Mouse (Mus musculus): ENCODE data around the gene Cox8b. TPM values are rescaled to one million over a fixed set of nuclear protein-coding genes. Genes with fewer than 3 reads are reported as not detected.

Cox8b gene
- total RNA-seq, 1 experiment = not detected

DNA sequence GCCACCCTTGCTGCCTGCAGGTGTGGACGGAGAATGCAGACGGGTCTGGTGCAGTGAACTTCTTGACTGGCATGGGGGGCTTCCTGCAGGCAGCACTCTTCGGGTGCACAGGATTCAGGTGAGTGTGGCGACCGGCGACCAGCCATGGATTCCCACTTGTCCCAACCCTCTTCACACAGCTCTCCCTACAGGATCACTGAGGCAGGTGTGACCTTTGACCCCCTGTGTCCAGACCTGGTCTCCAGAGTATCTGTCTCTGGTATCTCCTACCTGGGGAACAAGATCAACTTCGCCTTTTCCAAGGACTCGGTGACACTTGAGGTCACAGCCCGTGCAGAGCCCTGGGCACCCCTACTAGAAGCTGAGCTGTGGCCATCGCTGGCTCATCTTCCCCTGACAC is 46.1 kb upstream of the Cox8b start:
- Histone ChIP-seq H3K4me1 (ENCODE audit: control insufficient read depth in 2 of 2, insufficient read depth in 2 of 2, low read length in 2 of 2, poor library complexity in 1 of 2) (peaks cover 5 to 27% of the 10 kb centered on the region in 2 experiments; a peak in 3 of 4 replicates), H3K9ac (ENCODE audit: insufficient read depth, low read depth, low read length, poor library complexity, severe bottlenecking) (no peak overlapping the region), H3K4me3 (ENCODE audit: insufficient read depth in 1 of 2, low read depth in 1 of 2, low read length in 2 of 2, poor library complexity in 1 of 2, severe bottlenecking in 1 of 2) (no peak overlapping the region), H3K9me3 (ENCODE audit: control insufficient read depth, insufficient read depth, low read depth, low read length) (no peaks in the 10 kb centered on the region), H3K36me3 (ENCODE audit: control insufficient read depth, insufficient read depth, low read length, poor library complexity, severe bottlenecking) (peaks cover 47% of the 10 kb centered on the region), H3K27ac (ENCODE audit: insufficient read depth, low read depth, low read length, poor library complexity, severe bottlenecking) (no peak overlapping the region)
- no peak for TF ChIP-seq ZC3H11A (IDR thresholded peaks at IDR 0.05; ENCODE audit: borderline replicate concordance, low read depth, low read length)
- no peak for TF ChIP-seq CHD2 (IDR thresholded peaks at IDR 0.05; ENCODE audit: low read depth, low read length)
- no peak for TF ChIP-seq MAFK (IDR thresholded peaks at IDR 0.05; ENCODE audit: insufficient read depth, low read depth, low read length)
- no peak for TF ChIP-seq ZNF384 (IDR thresholded peaks at IDR 0.05; ENCODE audit: low read depth, low read length)
- TF ChIP-seq HCFC1 (IDR thresholded peaks at IDR 0.05; ENCODE audit: borderline replicate concordance, insufficient read depth, low read length) = no peak
- in situ Hi-C loops (cut with MboI; ENCODE audit: low sequenced_read_pairs in 2 of 2, unreplicated experiment in 2 of 2) = no loop called here
- DNase-seq (ENCODE audit: low read depth, low spot score) = no peak

GRCm38 (mm10) chr7:140945247-140945646 is 45.0 kb upstream of the Cox8b start:
- Histone ChIP-seq H3K4me1 (ENCODE audit: control insufficient read depth in 2 of 2, insufficient read depth in 2 of 2, low read length in 2 of 2, poor library complexity in 1 of 2) (peaks cover 0 to 17% of the 10 kb centered on the region in 2 experiments; a peak in 2 of 4 replicates), H3K4me3 (ENCODE audit: insufficient read depth in 1 of 2, low read depth in 1 of 2, low read length in 2 of 2, poor library complexity in 1 of 2, severe bottlenecking in 1 of 2) (no peak overlapping the region), H3K36me3 (ENCODE audit: control insufficient read depth, insufficient read depth, low read length, poor library complexity, severe bottlenecking) (peaks cover 47% of the 10 kb centered on the region), H3K9me3 (ENCODE audit: control insufficient read depth, insufficient read depth, low read depth, low read length) (no peaks in the 10 kb centered on the region), H3K9ac (ENCODE audit: insufficient read depth, low read depth, low read length, poor library complexity, severe bottlenecking) (no peak overlapping the region), H3K27ac (ENCODE audit: insufficient read depth, low read depth, low read length, poor library complexity, severe bottlenecking) (no peak overlapping the region)
- in situ Hi-C loops (cut with MboI; ENCODE audit: low sequenced_read_pairs in 2 of 2, unreplicated experiment in 2 of 2) = no loop called here
- TF ChIP-seq ZNF384 (IDR thresholded peaks at IDR 0.05; ENCODE audit: low read depth, low read length) (no peak), HCFC1 (IDR thresholded peaks at IDR 0.05; ENCODE audit: borderline replicate concordance, insufficient read depth, low read length) (no peak), MAFK (IDR thresholded peaks at IDR 0.05; ENCODE audit: insufficient read depth, low read depth, low read length) (no peak), ZC3H11A (IDR thresholded peaks at IDR 0.05; ENCODE audit: borderline replicate concordance, low read depth, low read length) (no peak), CHD2 (IDR thresholded peaks at IDR 0.05; ENCODE audit: low read depth, low read length) (no peak)
- DNase-seq (ENCODE audit: low read depth, low spot score) = no peak

DNA sequence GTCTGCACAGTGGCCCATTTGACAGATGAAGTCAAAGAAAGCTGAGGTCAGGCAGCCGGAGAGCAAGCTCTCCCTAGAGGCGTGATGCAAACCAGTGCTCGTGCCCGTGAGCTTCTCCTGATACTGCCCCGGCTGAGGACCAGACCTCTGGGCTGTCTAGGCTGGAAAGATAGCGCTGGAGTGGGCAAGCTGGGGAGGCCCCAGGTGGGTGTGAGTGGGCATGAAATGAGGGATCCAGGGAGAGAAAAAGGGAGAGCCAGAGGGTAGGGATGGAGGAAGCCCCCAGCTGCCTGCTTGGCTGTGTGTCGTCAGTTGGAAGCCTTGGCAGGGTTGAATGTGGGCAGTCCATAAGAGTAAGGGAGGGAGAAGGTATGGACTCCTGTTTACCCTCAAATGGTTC is 44.0 kb upstream of the Cox8b start:
- in situ Hi-C loops (cut with MboI; ENCODE audit: low sequenced_read_pairs in 2 of 2, unreplicated experiment in 2 of 2) = no loop called here
- peaks cover 42% of the 10 kb centered on the region for H3K36me3 ChIP-seq (ENCODE audit: control insufficient read depth, insufficient read depth, low read length, poor library complexity, severe bottlenecking)
- TF ChIP-seq ZC3H11A (IDR thresholded peaks at IDR 0.05; ENCODE audit: borderline replicate concordance, low read depth, low read length) (no peak), HCFC1 (IDR thresholded peaks at IDR 0.05; ENCODE audit: borderline replicate concordance, insufficient read depth, low read length) (no peak), ZNF384 (IDR thresholded peaks at IDR 0.05; ENCODE audit: low read depth, low read length) (no peak), CHD2 (IDR thresholded peaks at IDR 0.05; ENCODE audit: low read depth, low read length) (no peak), MAFK (IDR thresholded peaks at IDR 0.05; ENCODE audit: insufficient read depth, low read depth, low read length) (no peak)
- H3K4me3 ChIP-seq (ENCODE audit: insufficient read depth in 1 of 2, low read depth in 1 of 2, low read length in 2 of 2, poor library complexity in 1 of 2, severe bottlenecking in 1 of 2) = no peak overlapping the region
- DNase-seq (ENCODE audit: low read depth, low spot score) = no peak
- H3K9me3 ChIP-seq (ENCODE audit: control insufficient read depth, insufficient read depth, low read depth, low read length) = no peaks in the 10 kb centered on the region
- H3K27ac ChIP-seq (ENCODE audit: insufficient read depth, low read depth, low read length, poor library complexity, severe bottlenecking) = no peak overlapping the region
- no peak overlapping the region for H3K9ac ChIP-seq (ENCODE audit: insufficient read depth, low read depth, low read length, poor library complexity, severe bottlenecking)
- H3K4me1 ChIP-seq (ENCODE audit: control insufficient read depth in 2 of 2, insufficient read depth in 2 of 2, low read length in 2 of 2, poor library complexity in 1 of 2) = peaks cover 4 to 17% of the 10 kb centered on the region in 2 experiments; a peak in 3 of 4 replicates

DNA sequence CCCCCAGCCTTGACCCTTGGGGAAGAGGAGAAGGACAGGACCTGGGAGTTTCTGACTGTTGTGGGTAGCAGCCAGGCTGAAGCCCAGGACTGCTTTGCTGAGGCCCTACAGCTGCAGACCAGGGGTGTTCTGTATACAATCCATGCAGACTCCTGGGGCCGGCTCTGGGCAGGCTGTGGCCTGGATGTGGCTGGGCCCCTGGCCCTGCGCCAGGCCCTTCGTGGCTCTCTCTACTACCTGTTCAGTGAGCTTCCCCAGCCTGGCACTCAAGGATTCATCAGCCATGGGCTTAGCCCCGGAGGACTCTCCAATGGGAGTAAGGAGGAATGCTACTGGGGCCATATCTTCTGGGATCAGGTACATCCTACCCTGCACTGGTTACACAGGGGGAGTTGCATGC is 43.1 kb upstream of the Cox8b start:
- H3K9ac ChIP-seq (ENCODE audit: insufficient read depth, low read depth, low read length, poor library complexity, severe bottlenecking) = peak overlapping the region; percentile 15; the same call in 1 of the 2 replicates
- in situ Hi-C loops (cut with MboI; ENCODE audit: low sequenced_read_pairs in 2 of 2, unreplicated experiment in 2 of 2) = no loop called here
- no peak overlapping the region for H3K4me3 ChIP-seq (ENCODE audit: insufficient read depth in 1 of 2, low read depth in 1 of 2, low read length in 2 of 2, poor library complexity in 1 of 2, severe bottlenecking in 1 of 2)
- TF ChIP-seq MAFK (IDR thresholded peaks at IDR 0.05; ENCODE audit: insufficient read depth, low read depth, low read length) (no peak), ZNF384 (IDR thresholded peaks at IDR 0.05; ENCODE audit: low read depth, low read length) (no peak), HCFC1 (IDR thresholded peaks at IDR 0.05; ENCODE audit: borderline replicate concordance, insufficient read depth, low read length) (no peak), CHD2 (IDR thresholded peaks at IDR 0.05; ENCODE audit: low read depth, low read length) (no peak), ZC3H11A (IDR thresholded peaks at IDR 0.05; ENCODE audit: borderline replicate concordance, low read depth, low read length) (no peak)
- no peak overlapping the region for H3K27ac ChIP-seq (ENCODE audit: insufficient read depth, low read depth, low read length, poor library complexity, severe bottlenecking)
- H3K36me3 ChIP-seq (ENCODE audit: control insufficient read depth, insufficient read depth, low read length, poor library complexity, severe bottlenecking) = peaks cover 33% of the 10 kb centered on the region
- peaks cover 4 to 17% of the 10 kb centered on the region in 2 experiments; a peak in 3 of 4 replicates for H3K4me1 ChIP-seq (ENCODE audit: control insufficient read depth in 2 of 2, insufficient read depth in 2 of 2, low read length in 2 of 2, poor library complexity in 1 of 2)
- DNase-seq (ENCODE audit: low read depth, low spot score) = no peak
- H3K9me3 ChIP-seq (ENCODE audit: control insufficient read depth, insufficient read depth, low read depth, low read length) = no peaks in the 10 kb centered on the region

Measured in ES-E14 (cell line).